Mouse (Mus musculus) layer of hippocampus, adult 8-10 months (tissue): ENCODE measurements around the gene Tesk1. TPM values are rescaled to one million over a fixed set of nuclear protein-coding genes. Genes with fewer than 3 reads are reported as not detected.

Experiments
- DNase-seq, 2 experiments: peaks; one replicate each; pipeline ENCODE4 v3.0.0; 2022; ENCODE audit warnings: low spot score in 2 of 2
- total RNA-seq, 4 experiments: library from RNA; stranded (reverse); gene quantifications; 2 replicates each; pipeline ENCODE4 v1.2.4; 2022

Gene Tesk1
- 10 to 100 TPM; 76.6 to 82.7 (median 81.8) TPM for total RNA-seq

GRCm38 (mm10) chr4:43441639-43442038 lies at the start of gene Tesk1:
Tesk1 (plus strand) TSS chr4:43441939.
- no peak for DNase-seq

DNA sequence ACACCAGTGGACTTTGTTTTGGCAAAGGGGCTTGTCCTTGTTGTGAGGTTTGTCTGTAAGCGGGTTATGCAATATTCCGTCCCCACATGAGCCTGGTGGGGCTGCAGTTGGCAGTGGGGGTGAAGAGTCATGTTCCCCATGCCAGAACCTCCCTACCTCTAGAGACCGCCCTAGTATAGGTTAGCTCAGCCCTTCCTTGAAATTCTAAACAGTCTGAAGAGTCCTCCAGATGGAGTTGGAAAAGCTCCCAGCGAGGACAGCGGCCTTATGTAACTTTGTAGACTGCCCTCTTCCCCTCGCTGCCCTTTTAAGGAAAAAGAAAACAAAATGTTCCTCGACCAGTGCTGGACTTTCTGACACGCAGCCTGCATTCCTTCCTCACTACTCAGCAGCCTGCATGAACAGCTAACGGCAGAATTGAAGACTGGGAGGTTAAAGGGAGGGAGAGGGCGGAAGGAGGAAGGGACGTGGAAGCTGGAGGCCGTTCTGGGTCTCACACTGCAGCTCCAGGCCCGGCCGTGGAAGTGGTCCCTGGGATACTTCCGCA lies 47.3 kb upstream of the Tesk1 start:
- no peak for DNase-seq

GRCm38 (mm10) chr4:43395147-43395546 lies 46.6 kb upstream of the Tesk1 start:
- no peak for DNase-seq

- DNase-seq: no peak
These were observed 45.9 kb upstream of the Tesk1 start for GRCm38 (mm10) chr4:43395836-43396235.

GRCm38 (mm10) chr4:43396381-43396780 lies 45.4 kb upstream of the Tesk1 start:
- DNase-seq: no peak

GRCm38 (mm10) chr4:43398014-43398413 lies 43.7 kb upstream of the Tesk1 start:
- no peak for DNase-seq

DNA sequence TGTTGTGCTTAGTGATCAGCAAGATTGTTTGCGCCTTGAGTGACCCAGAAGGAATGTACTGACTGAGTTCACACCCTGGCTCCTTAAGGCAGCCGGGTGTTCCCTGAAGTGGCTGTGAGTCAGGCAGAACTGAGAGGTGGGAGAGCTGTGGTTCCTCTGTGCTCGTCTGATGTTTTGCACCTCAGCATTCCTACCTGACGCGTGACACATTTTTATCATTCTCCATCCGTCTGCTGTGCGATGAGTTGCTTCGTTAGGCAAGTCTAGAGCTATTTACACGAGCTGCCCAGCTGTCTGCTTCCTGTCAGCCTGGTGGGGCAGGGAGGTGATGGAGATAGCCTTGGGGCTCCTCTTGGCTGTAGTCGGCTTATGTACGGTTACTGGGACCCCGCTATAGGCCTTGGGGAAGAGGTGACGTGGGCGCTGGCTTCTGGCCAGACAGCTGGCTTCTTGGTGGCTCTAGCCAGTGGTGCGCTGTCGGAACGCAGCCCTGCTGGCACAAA lies 42.9 kb upstream of the Tesk1 start:
- DNase-seq: no peak

- no peak for DNase-seq
These were observed 42.2 kb upstream of the Tesk1 start for GRCm38 (mm10) chr4:43399391-43400131.

- DNase-seq: no peak
These were observed 40.8 kb upstream of the Tesk1 start for GRCm38 (mm10) chr4:43400976-43401375.

DNA sequence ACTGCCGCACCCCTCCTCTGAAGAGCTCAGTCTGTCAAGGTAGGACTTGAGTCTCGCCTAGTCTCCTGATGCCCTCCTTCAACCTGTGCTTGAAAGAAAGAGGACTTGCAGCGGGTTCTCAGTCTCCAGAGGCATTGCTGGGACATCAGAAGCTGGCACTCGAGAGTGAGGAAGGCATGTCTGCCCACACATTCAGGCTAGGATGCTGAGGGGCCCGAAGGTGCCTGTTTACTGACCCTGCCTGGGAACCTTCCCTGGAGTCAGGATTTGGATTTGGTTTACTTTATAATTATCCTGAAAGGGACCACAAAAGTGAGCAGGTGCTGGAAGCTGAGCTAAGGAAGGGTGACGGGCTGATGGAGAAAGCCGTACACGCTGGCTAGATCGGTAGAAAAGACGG lies 40.3 kb upstream of the Tesk1 start:
- no peak for DNase-seq

DNA sequence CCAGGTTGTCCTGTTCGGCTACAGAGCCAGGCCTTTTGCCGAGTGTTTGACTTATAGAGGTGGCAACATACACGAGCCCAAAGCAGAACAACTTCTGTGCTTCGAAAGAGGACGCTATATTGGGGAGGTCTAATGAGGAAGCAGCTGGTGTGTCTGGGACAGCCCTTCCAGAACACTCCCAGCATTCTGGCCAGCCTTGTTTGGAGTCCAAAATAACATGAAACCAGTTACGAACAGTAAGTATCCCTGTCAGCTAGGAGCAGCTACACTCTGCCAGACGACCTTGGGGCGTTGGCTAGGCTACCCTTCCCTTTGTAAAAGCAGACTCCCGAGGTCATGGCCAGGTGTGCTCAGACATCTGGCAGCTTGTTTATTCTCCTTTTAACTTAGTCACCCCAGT lies 39.5 kb upstream of the Tesk1 start:
- DNase-seq: no peak

GRCm38 (mm10) chr4:43404697-43405096 lies 37.0 kb upstream of the Tesk1 start:
- DNase-seq: no peak

GRCm38 (mm10) chr4:43406162-43406971 lies 35.4 kb upstream of the Tesk1 start:
- peak; percentile 65 to 73 for DNase-seq

- no peak for DNase-seq
These were observed 34.4 kb upstream of the Tesk1 start for GRCm38 (mm10) chr4:43407071-43407920.

DNA sequence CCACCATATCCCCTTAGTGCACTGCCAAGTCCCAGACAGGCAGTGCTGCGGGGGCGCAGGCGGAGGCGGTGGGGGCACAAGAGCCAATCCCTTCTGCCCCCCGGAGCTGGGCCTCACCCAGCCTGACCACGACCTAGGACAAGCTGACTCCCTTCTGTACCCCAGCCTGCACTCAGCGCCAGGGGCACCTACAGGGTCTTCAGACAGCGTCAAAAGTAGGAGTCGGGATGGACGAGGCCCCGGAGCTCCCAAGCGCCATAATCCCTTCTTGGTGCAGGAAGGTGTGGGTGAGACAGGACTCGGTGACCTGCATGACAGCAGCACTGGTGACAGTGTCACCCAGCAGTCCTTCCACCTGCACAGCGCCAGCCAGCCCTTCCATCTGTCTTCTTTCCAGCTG lies 27.0 kb upstream of the Tesk1 start:
- no peak for DNase-seq

- DNase-seq: no peak
These were observed 26.3 kb upstream of the Tesk1 start for GRCm38 (mm10) chr4:43415221-43416070.

- no peak for DNase-seq
These were observed 25.7 kb upstream of the Tesk1 start for GRCm38 (mm10) chr4:43416071-43416490.

DNA sequence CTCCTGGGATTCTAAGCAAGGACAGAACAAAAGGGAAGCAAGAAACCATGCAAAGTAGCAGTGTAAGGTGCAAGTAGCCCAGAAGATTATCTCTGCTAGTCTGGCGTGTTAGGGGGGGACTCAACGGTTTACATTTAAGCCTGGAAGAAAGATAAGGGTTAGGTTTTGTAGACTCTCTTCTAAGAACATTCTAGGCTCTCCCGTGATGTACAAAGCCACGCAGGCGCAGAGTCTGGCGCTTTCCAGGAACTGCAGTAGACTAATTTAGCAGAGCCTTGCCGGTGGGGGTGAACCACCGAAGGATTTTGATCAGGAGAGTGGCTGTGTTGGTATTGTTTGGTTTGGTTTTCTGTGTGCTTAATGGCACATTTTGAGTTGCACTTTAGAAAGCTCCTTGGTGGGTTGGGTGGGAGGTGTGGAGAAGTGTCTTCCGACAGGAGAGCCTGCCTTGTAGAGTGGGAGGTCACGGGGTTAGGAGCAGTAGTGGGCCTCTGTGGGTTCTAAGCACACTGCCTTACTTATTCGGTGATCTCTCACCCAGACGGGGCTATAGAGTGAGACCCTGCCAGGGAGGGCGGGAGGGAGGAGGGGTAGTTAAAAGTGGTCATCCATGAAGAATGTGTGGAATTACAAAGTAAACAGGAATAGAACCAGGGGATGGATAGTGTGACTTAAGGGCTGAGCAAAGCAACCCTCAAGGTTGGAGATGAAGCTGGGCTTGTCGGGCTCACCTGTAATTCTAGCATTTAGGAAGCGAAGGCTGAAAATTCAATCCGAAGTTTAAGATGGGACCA lies 24.3 kb upstream of the Tesk1 start:
- DNase-seq: no peak

DNA sequence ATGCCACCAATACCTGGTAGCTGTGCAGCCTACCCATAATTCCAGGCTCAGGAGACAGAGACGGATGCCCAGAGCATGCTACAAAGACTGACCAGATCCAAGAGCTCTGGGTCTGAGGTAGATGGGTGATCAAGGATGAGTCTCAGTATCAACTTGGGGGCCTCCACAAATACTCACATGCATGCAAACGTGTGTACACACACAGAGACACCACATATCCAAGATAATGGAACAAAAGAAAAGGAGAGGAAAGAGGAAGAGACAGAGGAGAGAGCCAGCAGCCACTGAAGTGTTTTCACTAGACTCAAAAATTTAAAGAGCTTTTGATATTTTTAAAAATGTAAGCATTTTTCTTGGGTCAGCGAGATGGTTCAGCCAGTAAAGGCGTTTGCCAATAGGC lies 23.3 kb upstream of the Tesk1 start:
- DNase-seq: no peak
